Mouse (Mus musculus): Measurements from ENCODE around the gene Rfc5. TPM values are rescaled to one million over a fixed set of nuclear protein-coding genes. Genes with fewer than 3 reads are reported as not detected.
A peak's percentile ranks its signal among the peaks of the same experiment; 100 is the strongest.
"Not testable (repeated sequence)": the region's sequence is repeated elsewhere in the genome, so short reads cannot be mapped to it uniquely, and the experiment has no call there.

Rfc5 gene
- 99.9 and 101 TPM in 2 replicates for polyA plus RNA-seq (2015; fragmentation: Nextera tagmentation; extraction: Ambion mirVana)

GRCm38 (mm10) chr5:117388877-117389276, at the start of gene Rfc5:
Gene Rfc5 (minus strand): TSS chr5:117389047.
- Histone ChIP-seq H3K27ac (ENCODE audit: low read length) (peak within 1 kb of the TSS; percentile 54), H3K4me3 (ENCODE audit: low read length) (peak within 1 kb of the TSS; percentile 85), H3K4me1 (ENCODE audit: control insufficient read depth, insufficient read depth, low read length) (peaks cover 15% of the 10 kb centered on the region), H3K4me2 (ENCODE audit: low read depth, low read length) (peak within 1 kb of the TSS; percentile 73), H3K27me3 (replicated peaks; ENCODE audit: control insufficient read depth, insufficient read depth, low read length) (no peaks in the 10 kb centered on the region), H3K36me3 (ENCODE audit: control insufficient read depth, insufficient read depth, low read length) (peaks cover 6% of the 10 kb centered on the region), H3K9ac (ENCODE audit: low read depth, low read length) (peak within 1 kb of the TSS; percentile 93), H3K9me3 (ENCODE audit: control insufficient read depth, low read length) (peaks cover 7% of the 10 kb centered on the region)
- ATAC-seq = peak; percentile 99
- WGBS = under 1% methylated on average over 44 of the region's 44 CpGs

- not testable (repeated sequence) for H3K4me1 ChIP-seq (ENCODE audit: control insufficient read depth, insufficient read depth, low read length); H3K9ac ChIP-seq (ENCODE audit: low read depth, low read length); ATAC-seq; H3K27me3 ChIP-seq (replicated peaks; ENCODE audit: control insufficient read depth, insufficient read depth, low read length); H3K9me3 ChIP-seq (ENCODE audit: control insufficient read depth, low read length); H3K4me2 ChIP-seq (ENCODE audit: low read depth, low read length); H3K27ac ChIP-seq (ENCODE audit: low read length); H3K4me3 ChIP-seq (ENCODE audit: low read length); H3K36me3 ChIP-seq (ENCODE audit: control insufficient read depth, insufficient read depth, low read length)
- 89% methylated on average over 7 of the region's 7 CpGs for WGBS
Measured at GRCm38 (mm10) chr5:117433501-117433900, 44.7 kb upstream of the Rfc5 start.

GRCm38 (mm10) chr5:117417442-117417841, 28.6 kb upstream of the Rfc5 start:
- H3K27ac ChIP-seq (ENCODE audit: low read length) = no peak overlapping the region
- no peak for ATAC-seq
- H3K9ac ChIP-seq (ENCODE audit: low read depth, low read length) = no peak overlapping the region
- H3K36me3 ChIP-seq (ENCODE audit: control insufficient read depth, insufficient read depth, low read length) = no peaks in the 10 kb centered on the region
- no peak overlapping the region for H3K4me2 ChIP-seq (ENCODE audit: low read depth, low read length)
- H3K4me3 ChIP-seq (ENCODE audit: low read length) = no peak overlapping the region
- peaks cover 36% of the 10 kb centered on the region for H3K27me3 ChIP-seq (replicated peaks; ENCODE audit: control insufficient read depth, insufficient read depth, low read length)
- peaks cover 12% of the 10 kb centered on the region for H3K4me1 ChIP-seq (ENCODE audit: control insufficient read depth, insufficient read depth, low read length)
- H3K9me3 ChIP-seq (ENCODE audit: control insufficient read depth, low read length) = no peaks in the 10 kb centered on the region
- WGBS = 78% methylated on average over 2 of the region's 2 CpGs

GRCm38 (mm10) chr5:117415011-117415912, 26.4 kb upstream of the Rfc5 start:
- Histone ChIP-seq H3K4me2 (ENCODE audit: low read depth, low read length) (0 out of 2 replicates have a peak overlapping the region, but pooled peaks have one; percentile 94), H3K36me3 (ENCODE audit: control insufficient read depth, insufficient read depth, low read length) (no peaks in the 10 kb centered on the region), H3K27ac (ENCODE audit: low read length) (no peak overlapping the region), H3K4me1 (ENCODE audit: control insufficient read depth, insufficient read depth, low read length) (peaks cover 12% of the 10 kb centered on the region), H3K27me3 (replicated peaks; ENCODE audit: control insufficient read depth, insufficient read depth, low read length) (peaks cover 37% of the 10 kb centered on the region), H3K9ac (ENCODE audit: low read depth, low read length) (no peak overlapping the region), H3K9me3 (ENCODE audit: control insufficient read depth, low read length) (no peaks in the 10 kb centered on the region), H3K4me3 (ENCODE audit: low read length) (no peak overlapping the region)
- no peak for ATAC-seq
- 27% methylated on average over 18 of the region's 19 CpGs for WGBS

- H3K4me2 ChIP-seq (ENCODE audit: low read depth, low read length) = peak overlapping the region; percentile 94
- no peaks in the 10 kb centered on the region for H3K9me3 ChIP-seq (ENCODE audit: control insufficient read depth, low read length)
- peaks cover 12% of the 10 kb centered on the region for H3K4me1 ChIP-seq (ENCODE audit: control insufficient read depth, insufficient read depth, low read length)
- H3K36me3 ChIP-seq (ENCODE audit: control insufficient read depth, insufficient read depth, low read length) = no peaks in the 10 kb centered on the region
- peak overlapping the region; percentile 66 for H3K4me3 ChIP-seq (ENCODE audit: low read length)
- ATAC-seq = 0 out of 2 replicates have a peak, but pooled peaks have one; percentile 6
- WGBS = 2% methylated on average over 10 of the region's 10 CpGs
- peaks cover 37% of the 10 kb centered on the region for H3K27me3 ChIP-seq (replicated peaks; ENCODE audit: control insufficient read depth, insufficient read depth, low read length)
- H3K9ac ChIP-seq (ENCODE audit: low read depth, low read length) = peak overlapping the region; percentile 61; the same call in 1 of the 2 replicates
- no peak overlapping the region for H3K27ac ChIP-seq (ENCODE audit: low read length)
Measured at GRCm38 (mm10) chr5:117414611-117415010, 25.8 kb upstream of the Rfc5 start.

- Histone ChIP-seq H3K27ac (ENCODE audit: low read length) (peak within 1 kb of the TSS; percentile 28; the same call in 1 of the 2 replicates), H3K36me3 (ENCODE audit: control insufficient read depth, insufficient read depth, low read length) (no peaks in the 10 kb centered on the region), H3K4me3 (ENCODE audit: low read length) (peak within 1 kb of the TSS; percentile 66), H3K4me1 (ENCODE audit: control insufficient read depth, insufficient read depth, low read length) (peaks cover 12% of the 10 kb centered on the region), H3K27me3 (replicated peaks; ENCODE audit: control insufficient read depth, insufficient read depth, low read length) (peaks cover 37% of the 10 kb centered on the region), H3K4me2 (ENCODE audit: low read depth, low read length) (peak within 1 kb of the TSS; percentile 94), H3K9ac (ENCODE audit: low read depth, low read length) (peak within 1 kb of the TSS; percentile 61), H3K9me3 (ENCODE audit: control insufficient read depth, low read length) (no peaks in the 10 kb centered on the region)
- ATAC-seq = peak; percentile 93
- under 1% methylated on average over 79 of the region's 89 CpGs for WGBS
Measured at GRCm38 (mm10) chr5:117413507-117414501, 25.0 kb upstream of the Rfc5 start, which contains the start of gene Ksr2. Gene Ksr2 (plus strand): TSS chr5:117414000.

- no peak overlapping the region for H3K4me2 ChIP-seq (ENCODE audit: low read depth, low read length)
- WGBS = 69% methylated on average over 6 of the region's 6 CpGs
- H3K4me1 ChIP-seq (ENCODE audit: control insufficient read depth, insufficient read depth, low read length) = peaks cover 9% of the 10 kb centered on the region
- H3K9ac ChIP-seq (ENCODE audit: low read depth, low read length) = no peak overlapping the region
- no peaks in the 10 kb centered on the region for H3K36me3 ChIP-seq (ENCODE audit: control insufficient read depth, insufficient read depth, low read length)
- H3K27ac ChIP-seq (ENCODE audit: low read length) = no peak overlapping the region
- no peak for ATAC-seq
- no peak overlapping the region for H3K4me3 ChIP-seq (ENCODE audit: low read length)
- H3K9me3 ChIP-seq (ENCODE audit: control insufficient read depth, low read length) = no peaks in the 10 kb centered on the region
- H3K27me3 ChIP-seq (replicated peaks; ENCODE audit: control insufficient read depth, insufficient read depth, low read length) = peaks cover 20% of the 10 kb centered on the region
Measured at GRCm38 (mm10) chr5:117409369-117409768, 20.5 kb upstream of the Rfc5 start.

- Histone ChIP-seq H3K27me3 (replicated peaks; ENCODE audit: control insufficient read depth, insufficient read depth, low read length) (peaks cover 8% of the 10 kb centered on the region), H3K4me3 (ENCODE audit: low read length) (no peak overlapping the region), H3K27ac (ENCODE audit: low read length) (no peak overlapping the region), H3K9me3 (ENCODE audit: control insufficient read depth, low read length) (no peaks in the 10 kb centered on the region), H3K9ac (ENCODE audit: low read depth, low read length) (no peak overlapping the region), H3K36me3 (ENCODE audit: control insufficient read depth, insufficient read depth, low read length) (no peaks in the 10 kb centered on the region), H3K4me1 (ENCODE audit: control insufficient read depth, insufficient read depth, low read length) (no peaks in the 10 kb centered on the region), H3K4me2 (ENCODE audit: low read depth, low read length) (no peak overlapping the region)
- ATAC-seq = no peak
- WGBS = 65% methylated on average over 4 of the region's 4 CpGs
Measured at GRCm38 (mm10) chr5:117408216-117408615, 19.4 kb upstream of the Rfc5 start.

GRCm38 (mm10) chr5:117404671-117405070, 15.8 kb upstream of the Rfc5 start:
- H3K4me3 ChIP-seq (ENCODE audit: low read length); ATAC-seq; H3K9ac ChIP-seq (ENCODE audit: low read depth, low read length); H3K4me1 ChIP-seq (ENCODE audit: control insufficient read depth, insufficient read depth, low read length); H3K27me3 ChIP-seq (replicated peaks; ENCODE audit: control insufficient read depth, insufficient read depth, low read length); H3K27ac ChIP-seq (ENCODE audit: low read length); H3K9me3 ChIP-seq (ENCODE audit: control insufficient read depth, low read length); H3K36me3 ChIP-seq (ENCODE audit: control insufficient read depth, insufficient read depth, low read length); H3K4me2 ChIP-seq (ENCODE audit: low read depth, low read length): not testable (repeated sequence)
- 82% methylated on average over 2 of the region's 2 CpGs for WGBS

Measured in intestine, embryonic 16.5 days (tissue).